Mouse (Mus musculus) heart, adult 8-10 months (tissue): ENCODE results near the gene Cnn2. TPM values are rescaled to one million over a fixed set of nuclear protein-coding genes. Genes with fewer than 3 reads are reported as not detected.

ENCODE experiments used
- DNase-seq: peaks from one replicate; pipeline ENCODE4 v3.0.0; 2022; ENCODE audit warnings: low spot score
- total RNA-seq, 4 experiments: library from RNA; stranded (reverse); gene quantifications; 2 replicates each; pipeline ENCODE4 v1.2.4; 2022

Gene Cnn2
- total RNA-seq, 4 experiments from 2014 or later: 27.1 to 35.7 (median 33.3) TPM

DNA sequence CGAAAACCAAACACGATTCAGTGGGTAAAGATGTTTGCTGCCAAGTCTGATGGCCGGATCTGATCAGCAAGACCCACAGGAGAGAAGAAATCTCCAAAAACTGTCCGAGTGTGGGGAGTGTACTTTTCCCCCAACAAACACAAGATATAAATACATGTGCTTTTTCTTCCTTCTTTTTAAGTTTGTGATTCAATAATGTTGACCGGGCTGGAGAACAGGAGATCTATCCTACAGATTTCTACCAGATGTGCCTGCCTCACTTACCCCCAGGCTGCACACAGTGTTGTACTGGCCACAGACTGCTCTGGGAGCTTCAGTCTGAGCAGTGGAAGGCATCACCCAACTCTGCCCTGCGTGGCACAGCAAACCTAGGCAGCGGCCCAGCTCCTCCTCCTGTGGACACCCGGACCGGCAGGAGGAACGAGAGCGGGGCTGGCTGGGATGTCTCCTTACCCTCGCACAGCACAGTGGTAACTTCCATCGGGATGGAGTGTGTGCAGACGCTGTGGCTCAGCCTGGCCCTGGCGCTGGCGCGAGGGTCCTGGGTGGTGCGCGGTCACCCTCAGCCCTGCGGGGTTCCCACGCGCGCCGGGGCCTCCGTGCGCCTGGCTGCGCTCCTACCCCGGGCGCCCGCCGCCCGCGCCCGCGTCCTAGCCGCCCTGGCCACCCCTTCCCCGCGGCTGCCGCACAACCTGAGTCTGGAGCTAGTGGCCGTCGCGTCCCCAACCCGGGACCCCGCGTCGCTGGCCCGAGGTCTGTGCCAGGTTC lies 17.8 kb upstream of the Cnn2 start, which contains the start of gene Grin3b:
Gene Grin3b, plus strand, starts transcription at position 301 of the 768 bp plus-strand sequence.
- DNase-seq: no peak

DNA sequence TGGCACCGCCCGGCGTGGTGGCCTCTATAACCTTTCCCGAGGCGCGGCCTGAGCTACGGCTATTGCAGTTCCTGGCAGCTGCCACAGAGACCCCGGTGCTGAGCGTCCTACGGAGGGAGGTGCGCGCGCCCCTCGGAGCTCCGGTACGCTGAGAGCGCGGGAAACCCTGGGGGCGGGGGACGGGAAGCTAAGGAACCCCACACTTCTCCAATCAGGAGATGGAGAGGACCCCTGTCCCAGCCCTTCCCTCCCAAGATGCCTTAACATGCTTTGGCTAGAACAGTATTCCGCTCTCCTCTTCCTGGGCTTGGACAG lies 17.2 kb upstream of the Cnn2 start:
- DNase-seq: no peak

DNA sequence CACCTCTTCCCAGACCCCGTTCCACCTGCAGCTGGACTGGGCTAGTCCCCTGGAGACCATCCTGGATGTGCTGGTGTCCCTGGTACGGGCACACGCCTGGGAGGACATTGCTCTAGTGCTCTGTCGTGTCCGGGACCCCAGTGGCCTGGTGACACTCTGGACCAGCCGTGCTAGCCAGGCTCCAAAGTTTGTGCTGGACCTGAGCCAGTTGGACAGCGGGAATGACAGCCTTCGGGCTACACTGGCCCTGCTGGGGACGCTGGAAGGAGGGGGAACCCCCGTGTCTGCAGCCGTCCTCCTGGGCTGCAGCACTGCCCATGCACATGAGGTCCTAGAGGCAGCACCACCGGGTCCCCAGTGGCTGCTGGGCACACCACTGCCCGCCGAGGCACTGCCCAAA lies 15.6 kb upstream of the Cnn2 start:
- DNase-seq: no peak

DNA sequence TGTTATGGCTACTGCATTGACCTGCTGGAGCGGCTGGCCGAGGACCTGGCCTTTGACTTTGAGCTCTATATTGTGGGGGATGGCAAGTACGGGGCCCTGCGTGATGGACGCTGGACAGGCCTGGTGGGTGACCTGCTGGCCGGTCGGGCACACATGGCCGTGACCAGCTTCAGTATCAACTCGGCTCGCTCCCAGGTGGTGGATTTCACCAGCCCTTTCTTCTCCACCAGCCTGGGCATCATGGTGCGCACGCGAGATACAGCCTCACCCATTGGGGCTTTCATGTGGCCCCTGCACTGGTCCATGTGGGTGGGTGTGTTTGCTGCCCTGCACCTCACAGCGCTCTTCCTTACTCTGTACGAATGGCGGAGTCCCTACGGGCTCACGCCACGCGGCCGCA lies 14.3 kb upstream of the Cnn2 start:
- no peak for DNase-seq

DNA sequence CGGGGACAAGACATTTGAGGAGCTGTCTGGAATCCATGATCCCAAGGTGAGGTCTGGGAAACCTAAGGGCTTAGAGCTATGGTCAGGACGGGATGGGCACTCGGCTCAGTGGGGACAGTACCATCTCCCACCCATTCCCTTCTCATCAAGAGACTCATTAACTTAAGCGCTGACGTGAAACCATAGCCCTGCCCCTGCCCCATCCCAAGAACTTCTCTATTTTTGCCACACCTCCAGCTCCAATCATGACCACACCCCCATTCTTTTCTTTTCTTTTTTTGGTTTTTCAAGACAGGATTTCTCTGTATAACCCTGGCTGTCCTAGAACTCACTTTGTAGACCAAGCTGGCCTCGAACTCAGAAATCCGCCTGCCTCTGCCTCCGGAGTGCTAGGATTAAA lies 13.7 kb upstream of the Cnn2 start:
- DNase-seq: no peak

DNA sequence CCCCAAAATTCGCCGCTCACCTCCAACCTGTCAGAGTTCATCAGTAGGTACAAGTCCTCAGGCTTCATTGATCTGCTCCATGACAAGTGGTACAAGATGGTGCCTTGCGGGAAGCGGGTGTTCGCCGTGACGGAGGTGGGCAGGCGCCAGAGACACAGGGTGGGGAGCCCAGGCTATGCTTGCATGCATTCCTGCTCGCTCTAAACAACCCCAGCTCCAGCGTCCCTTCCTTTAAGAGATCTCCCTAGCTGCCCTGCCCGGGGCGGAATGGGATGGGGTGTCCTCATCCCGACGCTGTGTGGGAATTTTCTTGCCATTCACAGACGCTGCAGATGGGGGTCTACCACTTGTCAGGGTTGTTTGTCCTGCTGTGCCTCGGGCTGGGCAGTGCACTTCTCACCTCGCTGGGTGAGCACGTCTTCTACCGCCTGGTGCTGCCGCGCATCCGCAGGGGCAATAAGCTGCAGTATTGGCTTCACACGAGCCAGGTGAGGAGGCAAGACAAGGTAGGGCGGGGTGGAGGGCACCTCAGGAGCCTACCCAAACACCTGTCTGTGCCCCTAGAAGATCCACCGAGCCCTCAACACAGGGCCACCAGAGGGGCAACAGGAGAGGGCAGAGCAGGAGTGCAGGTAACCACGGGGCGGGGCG lies 12.2 kb upstream of the Cnn2 start:
- DNase-seq: no peak

DNA sequence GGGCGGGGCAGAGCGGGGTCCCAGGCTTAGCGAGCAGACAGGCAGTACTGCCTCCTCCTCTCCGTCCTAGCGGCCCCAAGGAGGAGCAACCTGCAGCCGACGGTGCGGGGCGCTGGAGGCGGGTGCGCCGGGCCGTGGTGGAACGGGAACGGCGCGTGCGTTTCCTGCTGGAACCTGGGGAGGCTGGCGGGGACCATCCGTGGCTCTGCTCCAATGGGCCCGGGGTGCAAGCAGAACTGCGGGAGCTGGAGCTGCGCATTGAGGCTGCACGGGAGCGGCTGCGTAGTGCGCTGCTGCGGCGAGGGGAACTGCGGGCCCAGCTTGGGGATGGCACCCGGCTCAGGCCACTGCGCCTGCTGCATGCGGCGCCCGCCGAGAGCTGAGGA lies 11.7 kb upstream of the Cnn2 start:
- no peak for DNase-seq

DNA sequence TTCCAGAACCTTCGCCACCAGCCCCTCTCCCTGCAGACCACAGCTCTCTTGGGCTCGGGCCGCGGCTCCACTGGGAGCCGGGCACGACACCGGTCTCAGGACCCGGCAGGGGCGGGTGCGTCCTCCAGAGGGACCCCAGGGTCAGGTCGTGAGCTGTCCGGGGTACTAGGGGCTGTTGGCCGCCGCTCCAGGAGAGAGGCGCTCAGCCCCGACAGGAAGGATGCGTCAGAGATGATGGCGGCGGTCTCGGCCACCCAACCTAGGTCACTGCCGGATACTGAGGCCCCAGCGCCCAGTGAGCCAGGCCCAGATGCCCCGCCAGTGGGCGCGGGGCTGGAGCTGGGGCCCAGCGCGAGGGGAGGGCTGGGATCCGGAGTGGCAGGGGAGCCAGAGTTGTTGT lies 11.1 kb upstream of the Cnn2 start:
- no peak for DNase-seq

DNA sequence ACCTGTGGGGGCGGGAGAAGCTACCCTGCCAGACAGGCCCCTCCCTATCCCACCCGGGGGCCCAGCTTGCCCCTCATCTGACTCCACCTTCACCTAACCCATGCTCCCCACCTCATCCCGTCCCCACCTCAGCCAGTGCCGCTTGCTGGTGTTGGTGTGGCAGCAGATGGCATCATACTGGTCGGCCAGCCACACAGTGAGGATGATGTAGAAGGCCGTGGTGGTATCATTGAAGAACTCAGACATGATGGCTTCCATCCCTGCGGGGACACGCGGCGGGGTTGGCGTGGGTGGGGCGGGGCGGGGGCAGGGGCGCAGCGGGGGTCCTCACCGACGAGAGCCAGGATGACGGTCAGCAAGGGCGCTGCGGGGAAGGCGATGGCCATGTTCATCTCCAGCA lies 10.3 kb upstream of the Cnn2 start:
- no peak for DNase-seq

DNA sequence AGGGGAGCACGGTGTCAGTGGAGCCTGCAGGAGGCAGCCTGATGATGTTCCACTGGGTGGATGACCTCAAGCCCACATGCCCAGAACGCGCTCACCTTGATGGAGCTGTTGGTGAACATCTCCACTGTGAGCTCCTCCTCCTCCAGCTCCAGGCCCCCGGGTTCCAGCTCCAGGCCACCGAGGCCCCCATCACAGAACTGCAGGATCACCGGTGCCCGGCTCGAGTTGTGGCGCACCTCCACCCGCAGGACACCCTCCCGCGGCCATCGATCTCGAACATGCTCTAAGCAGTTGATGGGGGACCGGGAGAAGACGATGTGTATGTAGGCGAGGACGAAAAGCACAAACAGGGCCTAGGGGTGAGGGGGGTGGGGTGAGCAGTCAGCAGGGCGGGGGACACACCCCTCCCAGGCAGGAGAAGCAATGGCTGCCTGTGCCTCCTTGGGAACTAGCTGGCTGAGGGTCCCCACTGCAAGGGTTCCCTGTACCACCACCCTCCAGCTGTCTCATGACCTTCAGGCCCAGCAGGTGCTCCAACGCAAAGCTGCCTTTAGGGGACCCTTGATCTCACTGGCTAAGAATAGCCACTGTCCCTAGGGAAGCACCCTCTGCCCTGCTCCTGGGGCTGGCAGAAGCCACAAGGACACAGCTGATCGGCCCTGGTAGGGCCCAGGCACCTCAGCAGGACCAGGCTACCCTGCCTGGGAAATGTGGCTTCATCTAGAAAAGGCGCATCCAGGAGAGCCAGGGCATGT lies 8.8 kb upstream of the Cnn2 start:
- DNase-seq: no peak

DNA sequence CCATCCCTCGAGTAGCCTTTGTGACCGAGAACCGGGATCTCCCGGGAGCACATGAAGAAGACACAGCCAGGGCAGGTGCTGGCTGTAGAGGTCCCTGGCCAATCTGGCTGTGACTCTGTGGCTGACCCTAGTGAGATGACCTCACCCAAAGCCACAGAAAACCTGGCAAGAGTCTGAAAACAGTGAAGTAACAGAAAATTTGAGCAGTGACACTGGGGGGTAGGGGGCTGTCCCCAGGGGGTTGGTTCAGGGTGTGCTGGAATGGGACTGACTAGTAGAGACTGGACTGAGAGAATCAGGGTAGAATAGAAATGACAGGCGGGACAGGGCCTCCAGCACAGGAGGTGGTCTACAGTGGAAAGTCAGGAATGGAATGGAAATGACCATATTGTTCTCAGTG lies 5.2 kb upstream of the Cnn2 start:
- no peak for DNase-seq

DNA sequence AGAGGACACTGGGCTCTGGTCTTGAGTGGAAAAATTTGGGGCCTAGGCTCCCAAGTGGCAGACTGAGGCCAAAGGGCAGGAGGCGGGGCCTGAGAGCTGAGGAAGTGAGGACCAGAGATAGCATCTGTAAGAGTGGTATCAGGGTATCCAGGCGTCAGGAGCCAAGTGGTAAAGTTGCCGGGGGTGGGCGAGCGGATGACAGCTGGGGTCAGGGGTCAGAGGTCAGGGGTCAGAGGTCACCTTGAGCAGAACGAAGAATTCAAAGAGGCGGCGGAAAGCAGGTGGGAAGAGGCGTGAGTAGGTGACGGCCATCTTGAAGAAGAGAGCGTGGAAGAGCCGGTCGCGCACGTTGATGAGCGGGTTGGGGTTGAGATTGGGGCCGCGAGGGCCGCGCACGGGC lies 4.7 kb upstream of the Cnn2 start:
- peak; percentile 60 for DNase-seq

DNA sequence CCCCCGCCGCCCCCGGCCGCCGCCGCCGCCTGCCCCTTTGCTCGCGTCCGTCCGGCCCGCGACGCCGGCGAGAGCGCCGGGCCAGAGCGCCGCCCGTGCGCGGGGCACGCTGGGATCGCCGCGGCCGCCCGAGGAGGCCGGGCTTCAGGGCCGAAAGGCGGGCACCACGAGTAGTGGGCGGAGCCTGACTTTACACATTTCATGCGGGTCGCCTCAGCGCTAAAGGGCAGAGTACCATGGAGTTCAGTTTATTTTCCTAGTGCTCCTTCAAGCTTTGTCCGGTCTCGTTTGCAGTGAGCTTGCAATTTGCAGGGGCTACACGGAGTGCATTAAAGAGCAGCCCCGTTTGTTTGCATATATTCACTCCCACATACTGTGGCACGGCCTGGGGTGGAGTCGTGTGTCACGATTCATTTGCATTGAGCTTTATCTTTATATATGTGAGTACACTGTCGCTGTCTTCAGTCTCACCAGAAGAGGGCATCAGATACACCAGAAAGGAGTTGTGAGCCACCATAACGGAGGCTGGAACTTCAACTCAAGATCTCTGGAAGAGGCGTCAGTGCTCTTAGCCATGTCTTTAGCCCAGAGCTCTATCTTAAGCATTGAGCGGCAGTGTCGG lies 4.1 kb upstream of the Cnn2 start, which contains the start of gene Tmem259:
Gene Tmem259, minus strand, starts transcription at position 136 of the 622 bp plus-strand sequence.
- DNase-seq: peak; percentile 82

DNA sequence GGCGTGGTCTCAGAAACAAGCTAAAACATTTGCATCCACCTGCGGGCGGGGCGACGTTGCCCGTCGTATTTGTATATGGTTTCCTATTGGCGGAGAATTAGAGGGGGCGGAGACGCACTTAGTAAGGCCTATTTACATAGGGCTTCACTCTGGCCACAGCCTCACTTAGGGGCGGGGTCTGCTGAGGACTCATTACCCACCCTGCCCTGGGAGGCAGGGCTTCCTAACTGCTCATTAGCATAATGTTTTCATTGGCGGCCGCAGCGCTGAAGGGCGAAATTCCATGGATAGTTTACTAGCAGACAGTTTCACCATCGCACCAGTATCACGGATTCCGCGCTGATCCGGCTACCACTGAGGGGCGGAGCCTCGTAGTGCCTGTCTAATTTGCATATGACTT lies 3.5 kb upstream of the Cnn2 start:
- peak; percentile 98 for DNase-seq

DNA sequence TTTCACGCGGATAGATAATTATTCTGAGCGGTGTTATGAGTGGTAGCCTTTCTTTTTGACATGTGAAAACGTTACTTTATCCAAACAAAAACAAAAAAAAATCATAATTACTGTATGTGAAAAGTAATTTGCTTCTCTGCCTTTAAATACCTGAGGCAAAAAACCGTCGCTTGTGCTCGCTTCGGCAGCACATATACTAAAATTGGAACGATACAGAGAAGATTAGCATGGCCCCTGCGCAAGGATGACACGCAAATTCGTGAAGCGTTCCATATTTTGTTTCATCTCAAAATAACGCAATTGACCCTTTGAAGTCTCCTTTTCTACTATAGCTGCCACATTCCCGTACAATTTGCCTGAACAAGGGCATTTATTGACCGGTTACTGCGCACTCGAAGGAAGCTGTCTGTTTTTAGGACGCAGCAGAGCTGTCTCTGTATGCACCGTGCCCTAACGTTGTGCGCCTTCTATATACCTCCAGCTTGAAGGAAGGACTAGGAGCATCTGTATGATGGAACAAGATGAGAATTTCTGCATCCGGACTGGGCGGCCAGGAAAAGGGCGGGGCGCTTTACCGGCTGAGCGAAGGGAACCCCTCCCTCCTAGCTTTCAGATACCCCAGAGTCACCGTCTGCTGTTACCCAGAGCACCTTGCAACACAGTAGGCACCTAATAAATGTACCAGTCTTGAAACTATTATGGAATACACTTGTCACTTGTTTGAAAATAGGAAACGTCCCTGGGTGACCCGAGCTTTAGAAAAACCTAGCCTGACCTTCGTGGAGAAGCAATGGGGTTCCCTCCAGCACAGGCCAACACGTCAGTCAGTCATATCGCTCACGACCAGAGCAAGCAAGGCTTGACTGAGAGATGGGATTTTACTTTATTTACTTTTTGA lies 2.8 kb upstream of the Cnn2 start:
- DNase-seq: peak; percentile 80

DNA sequence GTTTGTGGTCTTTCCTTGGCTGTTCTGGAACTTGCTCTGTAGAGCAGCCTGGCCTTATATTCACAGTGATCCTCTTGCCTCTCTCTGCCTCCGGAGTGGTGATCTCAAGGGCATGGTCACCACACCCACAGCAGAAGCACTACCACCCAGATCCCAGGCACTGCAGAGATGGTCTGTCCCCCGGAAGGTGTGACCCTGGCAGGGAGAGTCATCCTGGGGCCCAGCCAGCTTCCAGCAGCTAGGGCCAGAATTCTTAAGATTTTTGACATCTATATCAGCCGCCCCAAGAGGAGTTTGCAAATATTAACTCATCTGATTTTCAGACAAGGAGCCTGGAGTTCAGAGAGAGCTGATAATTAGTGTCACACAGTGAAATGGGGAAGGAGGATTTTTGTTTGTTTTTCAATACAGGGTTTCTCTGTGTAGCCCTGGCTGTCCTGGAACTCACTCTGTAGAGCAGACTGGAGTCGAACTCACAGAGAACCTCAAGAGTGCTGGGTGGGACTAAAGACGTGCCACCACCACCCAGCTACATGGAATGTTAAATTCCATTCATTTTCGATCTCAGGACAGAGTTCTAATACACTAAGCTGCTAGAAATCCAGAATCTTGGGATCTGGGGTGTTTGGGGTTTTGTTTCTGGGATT lies 2.0 kb upstream of the Cnn2 start:
- peak; percentile 43 for DNase-seq

DNA sequence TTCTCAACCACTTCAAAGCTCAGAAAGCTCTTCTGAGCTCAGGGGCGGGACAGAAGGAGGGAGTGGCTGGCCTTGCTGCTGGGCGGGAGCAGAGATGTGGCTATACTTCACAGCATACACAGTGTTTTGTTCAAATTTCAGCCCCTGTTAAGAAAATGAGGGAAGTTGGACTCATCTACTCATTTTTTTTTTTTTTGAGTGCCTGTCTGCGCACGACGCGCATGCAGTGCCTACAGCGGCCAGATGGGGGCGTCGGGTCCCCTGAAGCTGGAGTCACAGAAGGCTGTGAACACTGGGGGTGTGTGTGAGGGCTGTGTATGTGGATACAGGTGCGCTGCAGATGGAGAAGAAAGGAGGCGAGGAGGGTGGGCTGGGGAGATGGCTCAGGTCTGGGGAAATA lies 1.4 kb upstream of the Cnn2 start:
- peak; percentile 83 for DNase-seq

DNA sequence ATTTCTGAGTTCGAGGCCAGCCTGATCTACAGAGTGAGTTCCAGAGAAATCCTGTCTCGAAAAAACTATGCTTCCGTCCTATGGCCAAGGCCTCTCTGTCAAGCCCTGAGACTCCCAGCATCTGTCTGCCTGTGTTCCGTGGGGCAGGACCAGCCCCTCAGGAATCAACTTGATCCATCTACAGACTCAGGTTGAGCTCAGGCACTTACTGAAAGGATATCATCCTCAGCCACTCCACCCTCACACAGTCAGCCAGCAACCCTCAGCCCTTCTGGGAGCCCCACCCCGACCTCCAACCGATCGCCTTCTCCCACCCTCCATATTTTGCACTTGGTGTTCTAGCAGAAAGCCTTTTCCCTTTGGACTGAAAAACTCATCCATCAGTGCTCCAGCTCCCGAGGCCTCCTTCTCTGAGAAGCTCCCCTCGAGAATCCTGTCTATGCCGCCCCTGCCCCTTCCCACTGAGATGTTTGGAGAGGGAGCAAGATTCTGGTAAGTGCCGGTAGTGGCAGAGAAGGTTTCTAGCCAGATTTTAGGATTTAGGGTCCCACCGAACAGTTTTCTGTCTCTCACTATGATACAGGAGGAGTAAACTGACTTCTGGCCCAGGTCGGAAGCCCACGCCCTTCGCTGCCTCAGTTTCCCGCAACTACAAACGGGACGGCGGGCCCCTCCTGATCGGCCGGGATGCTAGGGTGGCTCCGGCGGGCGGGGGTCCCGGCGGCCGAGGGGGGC lies 446 bp upstream of the Cnn2 start:
- peak; percentile 28 for DNase-seq

DNA sequence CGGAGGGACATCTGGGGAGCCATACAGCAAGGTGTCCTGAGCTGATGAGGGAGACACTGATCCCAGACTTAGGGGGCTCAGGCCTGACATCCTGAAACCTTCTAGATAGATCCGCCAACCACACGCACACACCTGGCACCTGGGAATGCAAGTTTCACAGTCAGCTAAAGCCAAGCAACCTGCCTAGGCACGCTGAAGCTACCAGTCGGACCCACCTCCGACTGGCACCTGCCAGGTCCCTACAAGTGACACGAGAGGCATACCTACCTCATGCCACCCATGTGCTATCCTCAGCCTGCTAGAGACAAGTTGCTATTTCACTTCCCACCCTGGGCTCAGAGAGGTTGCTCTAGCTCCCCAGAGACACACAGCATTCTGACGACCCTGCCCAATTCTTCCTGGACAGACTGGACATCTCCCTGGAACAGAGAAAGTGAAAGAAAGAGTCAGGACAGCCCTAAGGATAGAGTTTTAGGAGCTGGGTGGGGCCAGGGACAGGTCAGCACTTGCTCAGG lies 945 bp downstream of the Cnn2 start:
- no peak for DNase-seq

DNA sequence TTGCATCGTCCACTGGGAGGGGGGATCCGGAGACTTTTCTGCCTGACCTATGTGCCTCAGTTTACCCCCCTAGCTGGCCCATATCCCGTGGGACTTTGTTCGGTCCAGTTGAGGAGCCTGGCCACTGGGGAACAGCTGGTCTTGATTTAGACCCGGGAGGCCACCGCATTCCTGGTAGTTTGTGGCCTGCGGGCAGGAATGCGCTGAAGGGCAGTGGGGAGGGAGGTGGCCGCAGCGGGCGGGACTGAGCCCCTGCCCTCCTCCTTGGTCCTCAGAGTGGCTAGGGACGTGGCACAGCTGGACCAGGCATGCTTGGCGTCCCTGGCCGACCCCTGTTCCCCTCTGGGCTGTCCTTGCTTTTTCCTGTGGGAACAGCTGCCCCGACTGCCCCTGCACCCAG lies 1.5 kb downstream of the Cnn2 start:
- no peak for DNase-seq
